Mouse (Mus musculus) midbrain, embryonic 10.5 days (tissue): ENCODE measurements at regions not wholly inside any gene's neighbourhood (a gene's known extent, or its start where the extent isn't known, plus 50 kb on each side); places are given as distances from the start of the nearest gene placed in this dataset.

Source experiments
- DNase-seq: peaks from one replicate; pipeline ENCODE4 v3.0.0-alpha.2; 2017; ENCODE audit warnings: low spot score
- H3K27ac ChIP-seq: fragments of 300-500 bp; sonication (generic); replicated peaks from 2 replicates; pipeline ENCODE4 v1.5.1; 2016; ENCODE audit warnings: mild to moderate bottlenecking
- H3K27me3 ChIP-seq: fragments of 300-500 bp; sonication (generic); 2 replicates; pipeline ENCODE4 v1.6.1; 2016; ENCODE audit warnings: low read depth, mild to moderate bottlenecking; ENCODE audit not compliant: poor library complexity, severe bottlenecking
- H3K36me3 ChIP-seq: fragments of 300-500 bp; sonication (generic); 2 replicates; pipeline ENCODE4 v1.6.1; 2016; ENCODE audit warnings: mild to moderate bottlenecking, moderate library complexity
- H3K4me1 ChIP-seq: fragments of 300-500 bp; sonication (generic); 2 replicates; pipeline ENCODE4 v1.6.1; 2016
- H3K4me3 ChIP-seq: fragments of 300-500 bp; sonication (generic); 2 replicates; pipeline ENCODE4 v1.5.1; 2016; ENCODE audit warnings: mild to moderate bottlenecking, moderate library complexity
- H3K9me3 ChIP-seq: fragments of 300-500 bp; sonication (generic); replicated peaks from 2 replicates; pipeline ENCODE4 v1.6.1; 2016; ENCODE audit warnings: mild to moderate bottlenecking
- WGBS: fragments of 180-500 bp; shearing (Covaris S2); methylation state at CpG from one replicate; pipeline ENCODE4 v1.1.7; 2016; 5-methylcytosine and 5-hydroxymethylcytosine counted together

DNA sequence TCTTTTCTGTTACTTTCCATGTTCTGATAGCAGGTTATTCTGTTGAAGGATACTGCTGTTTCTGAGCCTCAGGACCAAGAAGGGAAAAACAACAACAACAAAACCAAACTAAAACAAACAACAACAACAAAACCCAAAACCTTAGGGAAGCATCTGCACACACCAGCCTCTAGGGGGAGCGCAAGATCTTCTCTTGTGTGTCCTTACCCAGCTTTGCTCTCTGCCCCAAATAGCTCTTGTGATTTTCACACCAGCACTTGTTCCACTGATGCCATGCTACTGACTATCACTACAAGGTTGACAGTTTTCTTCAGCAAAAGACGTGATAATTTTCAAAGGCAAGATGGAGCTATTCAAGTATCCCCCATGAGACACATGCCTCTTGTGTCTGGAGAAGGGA, 59.8 kb upstream of the Nrg3 start:
- H3K4me3 ChIP-seq: no peak overlapping the region
- no peaks in the 10 kb centered on the region for H3K4me1 ChIP-seq
- no peaks in the 10 kb centered on the region for H3K9me3 ChIP-seq
- DNase-seq: peak; percentile 19
- no peaks in the 10 kb centered on the region for H3K27me3 ChIP-seq
- WGBS: 16% methylated on average over 2 of the region's 2 CpGs
- H3K27ac ChIP-seq: no peak overlapping the region
- no peaks in the 10 kb centered on the region for H3K36me3 ChIP-seq
